Mouse (Mus musculus): ENCODE results near the gene Fas. TPM values are rescaled to one million over a fixed set of nuclear protein-coding genes. Genes with fewer than 3 reads are reported as not detected.

The Fas gene
- total and polyA plus RNA-seq, 3 experiments, result 5.1 to 17.4 (median 12.1) TPM

- Histone ChIP-seq H3K4me3 (no peak overlapping the region), H3K4me1 (ENCODE audit: control insufficient read depth, insufficient read depth, low read length) (no peaks in the 10 kb centered on the region), H3K79me2 (replicated peaks; ENCODE audit: control insufficient read depth, insufficient read depth, low read length) (no peaks in the 10 kb centered on the region), H3K9ac (ENCODE audit: low read depth, low read length) (no peak overlapping the region), H3K27me3 (ENCODE audit: control insufficient read depth, insufficient read depth, low read length) (no peaks in the 10 kb centered on the region), H3K36me3 (ENCODE audit: control insufficient read depth, insufficient read depth, low read length) (no peaks in the 10 kb centered on the region), H3K27ac (no peak overlapping the region)
- 86% methylated on average over 13 of the region's 13 CpGs for WGBS
- no peak for DNase-seq
- TF ChIP-seq POLR2A (IDR thresholded peaks at IDR 0.05; ENCODE audit: insufficient read depth, low read depth, low read length), result no peak
- TF ChIP-seq CTCF (IDR thresholded peaks at IDR 0.05), result no peak
- TF ChIP-seq EP300 (IDR thresholded peaks at IDR 0.05; ENCODE audit: insufficient read depth, low read depth, low read length), result no peak
- intact Hi-C loops (cut with DNase I), result no loop called here
These were observed 19.5 kb upstream of the Fas start for GRCm38 (mm10) chr19:34270824-34271464.

GRCm38 (mm10) chr19:34273073-34273472 lies 17.4 kb upstream of the Fas start:
- no peak for TF ChIP-seq EP300 (IDR thresholded peaks at IDR 0.05; ENCODE audit: insufficient read depth, low read depth, low read length)
- Histone ChIP-seq H3K4me1 (ENCODE audit: control insufficient read depth, insufficient read depth, low read length) (no peaks in the 10 kb centered on the region), H3K27me3 (ENCODE audit: control insufficient read depth, insufficient read depth, low read length) (no peaks in the 10 kb centered on the region), H3K4me3 (no peak overlapping the region), H3K27ac (no peak overlapping the region), H3K9ac (ENCODE audit: low read depth, low read length) (no peak overlapping the region), H3K79me2 (replicated peaks; ENCODE audit: control insufficient read depth, insufficient read depth, low read length) (no peaks in the 10 kb centered on the region), H3K36me3 (ENCODE audit: control insufficient read depth, insufficient read depth, low read length) (no peaks in the 10 kb centered on the region)
- intact Hi-C loops (cut with DNase I), result no loop called here
- WGBS, result 95% methylated on average over 1 of the region's 1 CpGs
- no peak for DNase-seq

- H3K27ac ChIP-seq, result no peak overlapping the region
- H3K9ac ChIP-seq (ENCODE audit: low read depth, low read length), result no peak overlapping the region
- no peak for DNase-seq
- TF ChIP-seq POLR2A (IDR thresholded peaks at IDR 0.05; ENCODE audit: insufficient read depth, low read depth, low read length), result no peak
- no peak for TF ChIP-seq CTCF (IDR thresholded peaks at IDR 0.05)
- TF ChIP-seq EP300 (IDR thresholded peaks at IDR 0.05; ENCODE audit: insufficient read depth, low read depth, low read length), result no peak
- 69% methylated on average over 3 of the region's 3 CpGs for WGBS
- intact Hi-C loops (cut with DNase I), result no loop called here
- no peaks in the 10 kb centered on the region for H3K79me2 ChIP-seq (replicated peaks; ENCODE audit: control insufficient read depth, insufficient read depth, low read length)
- no peaks in the 10 kb centered on the region for H3K36me3 ChIP-seq (ENCODE audit: control insufficient read depth, insufficient read depth, low read length)
- no peak overlapping the region for H3K4me3 ChIP-seq
- peaks cover under 1% of the 10 kb centered on the region for H3K4me1 ChIP-seq (ENCODE audit: control insufficient read depth, insufficient read depth, low read length)
- H3K27me3 ChIP-seq (ENCODE audit: control insufficient read depth, insufficient read depth, low read length), result no peaks in the 10 kb centered on the region
These were observed 12.4 kb upstream of the Fas start for GRCm38 (mm10) chr19:34278078-34278477.

GRCm38 (mm10) chr19:34283614-34284013 lies 6.9 kb upstream of the Fas start:
- Histone ChIP-seq H3K27ac (peak overlapping the region; percentile 74), H3K9ac (ENCODE audit: low read depth, low read length) (no peak overlapping the region), H3K36me3 (ENCODE audit: control insufficient read depth, insufficient read depth, low read length) (no peaks in the 10 kb centered on the region; the same call in 1 of the 2 replicates), H3K4me1 (ENCODE audit: control insufficient read depth, insufficient read depth, low read length) (peaks cover 6% of the 10 kb centered on the region), H3K79me2 (replicated peaks; ENCODE audit: control insufficient read depth, insufficient read depth, low read length) (no peaks in the 10 kb centered on the region), H3K4me3 (no peak overlapping the region; the same call in 1 of the 2 replicates), H3K27me3 (ENCODE audit: control insufficient read depth, insufficient read depth, low read length) (no peaks in the 10 kb centered on the region)
- intact Hi-C loops (cut with DNase I), result loop anchor here (1.0 kb wide), 1 partner anchor 39 kb away; no protein-coding TSS in a partner anchor
- 48% methylated on average over 6 of the region's 6 CpGs for WGBS
- TF ChIP-seq CTCF (IDR thresholded peaks at IDR 0.05) (no peak), EP300 (IDR thresholded peaks at IDR 0.05; ENCODE audit: insufficient read depth, low read depth, low read length) (no peak), POLR2A (IDR thresholded peaks at IDR 0.05; ENCODE audit: insufficient read depth, low read depth, low read length) (no peak)
- no peak for DNase-seq

GRCm38 (mm10) chr19:34284383-34284782 lies 6.1 kb upstream of the Fas start:
- no peaks in the 10 kb centered on the region for H3K79me2 ChIP-seq (replicated peaks; ENCODE audit: control insufficient read depth, insufficient read depth, low read length)
- peaks cover 8% of the 10 kb centered on the region for H3K4me1 ChIP-seq (ENCODE audit: control insufficient read depth, insufficient read depth, low read length)
- intact Hi-C loops (cut with DNase I), result loop anchor here (1.0 kb wide), 1 partner anchor 40 kb away; no protein-coding TSS in a partner anchor
- H3K9ac ChIP-seq (ENCODE audit: low read depth, low read length), result peak overlapping the region; percentile 45
- H3K27ac ChIP-seq, result peak overlapping the region; percentile 74
- DNase-seq, result peak; percentile 46 to 52
- H3K36me3 ChIP-seq (ENCODE audit: control insufficient read depth, insufficient read depth, low read length), result no peaks in the 10 kb centered on the region; the same call in 1 of the 2 replicates
- no peaks in the 10 kb centered on the region for H3K27me3 ChIP-seq (ENCODE audit: control insufficient read depth, insufficient read depth, low read length)
- TF ChIP-seq CTCF (IDR thresholded peaks at IDR 0.05) (peak; percentile 82), POLR2A (IDR thresholded peaks at IDR 0.05; ENCODE audit: insufficient read depth, low read depth, low read length) (no peak)
- WGBS, result 12% methylated on average over 10 of the region's 10 CpGs
- H3K4me3 ChIP-seq, result peak overlapping the region; percentile 35

GRCm38 (mm10) chr19:34284826-34285225 lies 5.6 kb upstream of the Fas start:
- H3K9ac ChIP-seq (ENCODE audit: low read depth, low read length), result no peak overlapping the region
- H3K27ac ChIP-seq, result peak overlapping the region; percentile 74; the same call in 1 of the 2 replicates
- 31% methylated on average over 2 of the region's 2 CpGs for WGBS
- DNase-seq, result no peak
- intact Hi-C loops (cut with DNase I), result loop anchor here (1.0 to 5.0 kb wide), 2 partner anchors 41 to 267 kb away; partner anchors contain the start of gene Ifit2
- TF ChIP-seq EP300 (IDR thresholded peaks at IDR 0.05; ENCODE audit: insufficient read depth, low read depth, low read length) (no peak), POLR2A (IDR thresholded peaks at IDR 0.05; ENCODE audit: insufficient read depth, low read depth, low read length) (no peak), CTCF (IDR thresholded peaks at IDR 0.05) (no peak)
- H3K4me3 ChIP-seq, result no peak overlapping the region
- no peaks in the 10 kb centered on the region for H3K79me2 ChIP-seq (replicated peaks; ENCODE audit: control insufficient read depth, insufficient read depth, low read length)
- no peaks in the 10 kb centered on the region; the same call in 1 of the 2 replicates for H3K36me3 ChIP-seq (ENCODE audit: control insufficient read depth, insufficient read depth, low read length)
- H3K4me1 ChIP-seq (ENCODE audit: control insufficient read depth, insufficient read depth, low read length), result peaks cover 8% of the 10 kb centered on the region
- H3K27me3 ChIP-seq (ENCODE audit: control insufficient read depth, insufficient read depth, low read length), result no peaks in the 10 kb centered on the region
